ENCODE assay signal across 9 mouse cellular contexts in the genomic region with DNA sequence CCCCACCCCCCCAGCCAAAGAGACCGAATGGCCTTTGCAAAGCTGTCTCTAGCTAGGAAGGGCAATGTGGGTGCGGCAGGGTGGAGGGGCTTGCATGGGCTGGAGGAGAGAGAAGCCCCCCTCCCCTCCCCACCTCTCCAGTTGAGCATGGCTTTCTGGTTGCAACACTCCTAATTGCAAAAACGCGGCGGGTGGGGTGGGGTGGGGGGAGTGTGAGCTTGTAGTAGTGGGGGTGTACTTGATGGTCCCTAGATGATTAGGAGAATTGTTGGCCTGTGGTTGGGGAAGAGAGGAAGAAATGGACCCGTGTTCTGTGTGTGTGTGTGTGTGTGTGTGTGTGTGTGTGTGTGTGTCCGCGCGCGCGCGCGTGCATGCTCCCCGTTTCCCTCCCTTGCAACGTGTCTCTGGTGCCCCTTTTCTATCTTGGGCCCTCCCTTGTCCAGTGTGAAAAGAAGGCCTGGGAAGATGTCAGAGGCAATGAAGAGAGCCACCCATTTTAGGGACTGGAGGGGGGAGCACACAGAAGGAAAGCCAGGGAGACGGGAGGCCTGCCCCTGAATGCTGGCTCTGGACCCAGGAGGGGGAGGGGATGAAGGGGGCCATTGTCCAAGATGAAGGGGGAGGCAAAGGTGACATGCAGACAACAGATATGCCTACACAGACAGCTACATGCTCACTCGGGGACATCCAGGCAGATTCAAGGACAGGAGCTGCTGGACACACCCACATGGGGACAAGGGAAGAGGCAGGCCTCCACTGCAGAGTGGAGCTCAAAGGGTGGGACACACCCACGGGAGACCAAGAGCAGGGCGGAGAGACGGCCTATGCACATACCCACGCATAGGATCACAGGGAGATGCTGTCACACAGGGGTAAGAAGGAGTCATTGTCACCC. TPM values are rescaled to one million over a fixed set of nuclear protein-coding genes. Genes with fewer than 3 reads are reported as not detected.
A peak's percentile ranks its signal among the peaks of the same experiment; 100 is the strongest.
DNase-seq lines count a peak whose midpoint lies in the region; ATAC-seq and TF ChIP-seq lines count a peak whose summit lies in the region.
"Had no signal": no experiment of that assay in that cellular context is flagged by ENCODE, and none has a peak within 500 bp of the region (broad histone marks: within the 10 kb centered on the region; RNA-seq: fewer than 3 reads in every experiment).

No protein-coding gene starts in this region.

- H3K4me2 ChIP-seq in embryonic facial prominence, embryonic 13.5 days: peak overlapping the region; percentile 76
- H3K4me2 ChIP-seq in limb, embryonic 11.5 days (ENCODE audit: low read depth, severe bottlenecking): peak overlapping the region; percentile 70
- H3K4me2 ChIP-seq in midbrain, postnatal 0 days (ENCODE audit: low read depth, low read length, poor library complexity, severe bottlenecking): peak overlapping the region; percentile 94

- no peak for TF ChIP-seq RAD21 in MEL (IDR thresholded peaks at IDR 0.05; ENCODE audit: low read depth, low read length)

- peak overlapping the region; percentile 33 for H3K27ac ChIP-seq in MEL (ENCODE audit: control insufficient read depth, low read depth, low read length)
- peak overlapping the region; percentile 91 for H3K27ac ChIP-seq in embryonic facial prominence, embryonic 13.5 days
- H3K27ac ChIP-seq in limb, embryonic 11.5 days (replicated peaks; ENCODE audit: low read depth, low read length): peak overlapping the region; percentile 82
- H3K27ac ChIP-seq in midbrain, postnatal 0 days (ENCODE audit: low read depth, low read length): peak overlapping the region; percentile 99

- no peak for TF ChIP-seq CTCF in MEL (IDR thresholded peaks at IDR 0.05 in 2 of 3, conservative IDR thresholded peaks at IDR 0.05 in 1 of 3; ENCODE audit: control insufficient read depth in 1 of 3, insufficient read depth in 1 of 3, low read depth in 2 of 3, low read length in 3 of 3, poor library complexity in 1 of 3, severe bottlenecking in 1 of 3)
- no peak for TF ChIP-seq CTCF in midbrain, postnatal 0 days (IDR thresholded peaks at IDR 0.05)

- DNase-seq in kidney, adult 11 months: peak; percentile 51
- no peak for DNase-seq in kidney, adult 9 months
- DNase-seq in MEL (ENCODE audit: low read depth, low spot score): peak; percentile 65
- DNase-seq in heart, postnatal 10 days: peak; percentile 73 to 79
- no peak for DNase-seq in limb, embryonic 11.5 days (ENCODE audit: low spot score)
- peak; percentile 68 for DNase-seq in midbrain, postnatal 0 days (ENCODE audit: low spot score)
- DNase-seq in T-cell, adult 2 months (ENCODE audit: low spot score): no peak

- 0 out of 4 replicates have a peak, but pooled peaks of 1 of the 2 experiments have one; percentile 27 for TF ChIP-seq POLR2A in MEL (IDR thresholded peaks at IDR 0.05; ENCODE audit: control insufficient read depth in 1 of 2, insufficient read depth in 1 of 2, low read depth in 1 of 2, low read length in 2 of 2, poor library complexity in 1 of 2)

- H3K9ac ChIP-seq in MEL (ENCODE audit: control insufficient read depth, low read depth, low read length, poor library complexity, severe bottlenecking): peak overlapping the region; percentile 91
- H3K9ac ChIP-seq in embryonic facial prominence, embryonic 13.5 days: peak overlapping the region; percentile 96
- peak overlapping the region; percentile 82 for H3K9ac ChIP-seq in limb, embryonic 11.5 days (ENCODE audit: low read length)
- H3K9ac ChIP-seq in midbrain, postnatal 0 days (replicated peaks; ENCODE audit: low read length, poor library complexity, severe bottlenecking): peak overlapping the region; percentile 99

- TF ChIP-seq EP300 in MEL (IDR thresholded peaks at IDR 0.05; ENCODE audit: low read depth in 1 of 2, low read length in 2 of 2): no peak

- H3K4me3 ChIP-seq in MEL (ENCODE audit: control insufficient read depth in 1 of 2, insufficient read depth in 1 of 2, low read depth in 2 of 2, low read length in 2 of 2): peak overlapping the region; percentile 80 to 90
- H3K4me3 ChIP-seq in embryonic facial prominence, embryonic 13.5 days: peak overlapping the region; percentile 95
- H3K4me3 ChIP-seq in limb, embryonic 11.5 days (ENCODE audit: low read depth, low read length): peak overlapping the region; percentile 86
- H3K4me3 ChIP-seq in midbrain, postnatal 0 days (ENCODE audit: low read depth, low read length): peak overlapping the region; percentile 79

- peaks cover 17 to 40% of the 10 kb centered on the region in 2 experiments for H3K4me1 ChIP-seq in MEL (ENCODE audit: control insufficient read depth in 1 of 2, insufficient read depth in 2 of 2, low read length in 2 of 2)
- H3K4me1 ChIP-seq in embryonic facial prominence, embryonic 13.5 days: peaks cover 65% of the 10 kb centered on the region
- peaks cover 54% of the 10 kb centered on the region for H3K4me1 ChIP-seq in limb, embryonic 11.5 days (ENCODE audit: control insufficient read depth, insufficient read depth, low read length)
- H3K4me1 ChIP-seq in midbrain, postnatal 0 days (ENCODE audit: insufficient read depth, low read length): peaks cover 43% of the 10 kb centered on the region

- H3K27me3 ChIP-seq in MEL (ENCODE audit: control insufficient read depth in 1 of 2, insufficient read depth in 2 of 2, low read length in 2 of 2): no peaks in the 10 kb centered on the region
- no peaks in the 10 kb centered on the region for H3K27me3 ChIP-seq in embryonic facial prominence, embryonic 13.5 days
- no peaks in the 10 kb centered on the region for H3K27me3 ChIP-seq in limb, embryonic 11.5 days (ENCODE audit: control insufficient read depth, insufficient read depth, low read length)
- no peaks in the 10 kb centered on the region for H3K27me3 ChIP-seq in midbrain, postnatal 0 days (ENCODE audit: insufficient read depth, low read length)

- WGBS in embryonic facial prominence, embryonic 13.5 days: 2% methylated on average over 21 of the region's 21 CpGs
- 8% methylated on average over 21 of the region's 21 CpGs for WGBS in limb, embryonic 11.5 days
- WGBS in midbrain, postnatal 0 days: 0% methylated on average over 19 of the region's 21 CpGs

- peaks cover 6% of the 10 kb centered on the region; the same call in 1 of the 2 replicates for H3K79me2 ChIP-seq in MEL (ENCODE audit: control insufficient read depth, insufficient read depth, low read length, poor library complexity)

- peaks cover 0 to 26% of the 10 kb centered on the region in 2 experiments; a peak in 2 of 4 replicates for H3K36me3 ChIP-seq in MEL (ENCODE audit: control insufficient read depth in 1 of 2, insufficient read depth in 2 of 2, low read length in 2 of 2)
- no peaks in the 10 kb centered on the region for H3K36me3 ChIP-seq in embryonic facial prominence, embryonic 13.5 days
- H3K36me3 ChIP-seq in limb, embryonic 11.5 days (ENCODE audit: control insufficient read depth, insufficient read depth, low read length): no peaks in the 10 kb centered on the region
- H3K36me3 ChIP-seq in midbrain, postnatal 0 days (ENCODE audit: insufficient read depth, low read length): no peaks in the 10 kb centered on the region

- intact Hi-C loops in heart, postnatal 10 days (cut with DNase I): no loop called here

- no peak for ATAC-seq in embryonic facial prominence, embryonic 13.5 days (ENCODE audit: insufficient number of reproducible peaks, insufficient read depth, low FRiP score, low TSS enrichment, low read depth)
- no peak for ATAC-seq in limb, embryonic 11.5 days (ENCODE audit: insufficient number of reproducible peaks, low FRiP score, low TSS enrichment, low read depth)
- peak; percentile 8; the same call in 1 of the 2 replicates for ATAC-seq in midbrain, postnatal 0 days (ENCODE audit: low FRiP score)

- no peaks in the 10 kb centered on the region for H3K9me3 ChIP-seq in MEL (replicated peaks; ENCODE audit: insufficient read depth, low read length)
- no peaks in the 10 kb centered on the region for H3K9me3 ChIP-seq in embryonic facial prominence, embryonic 13.5 days
- H3K9me3 ChIP-seq in limb, embryonic 11.5 days (ENCODE audit: control insufficient read depth, low read length): no peaks in the 10 kb centered on the region
- H3K9me3 ChIP-seq in midbrain, postnatal 0 days (ENCODE audit: low read length): no peaks in the 10 kb centered on the region

RNA-seq across cellular contexts. Expression of a gene that starts 2.2 kb away (rescaled TPM):
- 22.0 and 29.6 TPM in 2 replicates for total RNA-seq in MEL (2012; rRNA removed)
- polyA plus RNA-seq in MEL (2012; ENCODE audit: insufficient read depth in 1 of 2, insufficient read length in 2 of 2, low read depth in 1 of 2, low replicate concordance in 2 of 2, missing spikeins in 1 of 2): 10 to 100 TPM in 1 of 2 experiments, not detected in 1; 50.9 TPM
- polyA plus RNA-seq in embryonic facial prominence, embryonic 13.5 days (2015; fragmentation: Nextera tagmentation; extraction: Ambion mirVana): 46.5 and 47.3 TPM in 2 replicates
- total RNA-seq in heart, postnatal 10 days (2021): 100 to 1,000 TPM; 172 to 190 TPM
- 16.5 and 17.7 TPM in 2 replicates for polyA plus RNA-seq in limb, embryonic 11.5 days (2014; fragmentation: Nextera tagmentation; extraction: Ambion mirVana)
- 774 and 843 TPM in 2 replicates for total RNA-seq in midbrain, postnatal 0 days (2014; rRNA removed)
- polyA plus RNA-seq in midbrain, postnatal 0 days (2015; fragmentation: Nextera tagmentation; extraction: Ambion mirVana): 165 and 182 TPM in 2 replicates

RNA-seq across cellular contexts. Expression of a gene that starts 13.4 kb away (rescaled TPM):
- total RNA-seq in MEL (2012; rRNA removed): 37.5 and 41.4 TPM in 2 replicates
- polyA plus RNA-seq in MEL (2012; ENCODE audit: insufficient read depth in 1 of 2, insufficient read length in 2 of 2, low read depth in 1 of 2, low replicate concordance in 2 of 2, missing spikeins in 1 of 2): 10 to 100 TPM in 1 of 2 experiments, not detected in 1; 89.8 TPM
- polyA plus RNA-seq in embryonic facial prominence, embryonic 13.5 days (2015; fragmentation: Nextera tagmentation; extraction: Ambion mirVana): 63.8 and 65.0 TPM in 2 replicates
- 10 to 100 TPM; 44.9 to 52.1 TPM for total RNA-seq in heart, postnatal 10 days (2021)
- polyA plus RNA-seq in limb, embryonic 11.5 days (2014; fragmentation: Nextera tagmentation; extraction: Ambion mirVana): 68.0 and 69.2 TPM in 2 replicates
- total RNA-seq in midbrain, postnatal 0 days (2014; rRNA removed): 66.6 and 81.2 TPM in 2 replicates
- 52.2 and 59.8 TPM in 2 replicates for polyA plus RNA-seq in midbrain, postnatal 0 days (2015; fragmentation: Nextera tagmentation; extraction: Ambion mirVana)

RNA-seq across cellular contexts. Expression of a gene that starts 32.5 kb away (rescaled TPM):
- total RNA-seq in MEL (2012; rRNA removed): 1.9 and 2.0 TPM in 2 replicates
- 1 to 10 TPM in 1 of 2 experiments, not detected in 1; 5.6 TPM for polyA plus RNA-seq in MEL (2012; ENCODE audit: insufficient read depth in 1 of 2, insufficient read length in 2 of 2, low read depth in 1 of 2, low replicate concordance in 2 of 2, missing spikeins in 1 of 2)
- 1.4 and 1.5 TPM in 2 replicates for polyA plus RNA-seq in embryonic facial prominence, embryonic 13.5 days (2015; fragmentation: Nextera tagmentation; extraction: Ambion mirVana)
- 10 to 100 TPM; 31.1 to 32.7 TPM for total RNA-seq in heart, postnatal 10 days (2021)
- polyA plus RNA-seq in limb, embryonic 11.5 days (2014; fragmentation: Nextera tagmentation; extraction: Ambion mirVana): 1.0 and 1.1 TPM in 2 replicates
- total RNA-seq in midbrain, postnatal 0 days (2014; rRNA removed): 7.1 and 11.0 TPM in 2 replicates
- polyA plus RNA-seq in midbrain, postnatal 0 days (2015; fragmentation: Nextera tagmentation; extraction: Ambion mirVana): 12.3 and 14.3 TPM in 2 replicates

RNA-seq across cellular contexts. Expression of a gene that starts 41.6 kb away (rescaled TPM):
- not detected in 2 replicates for total RNA-seq in MEL (2012; rRNA removed)
- under 1 TPM in 1 of 2 experiments, not detected in 1; 0.18 TPM for polyA plus RNA-seq in MEL (2012; ENCODE audit: insufficient read depth in 1 of 2, insufficient read length in 2 of 2, low read depth in 1 of 2, low replicate concordance in 2 of 2, missing spikeins in 1 of 2)
- polyA plus RNA-seq in embryonic facial prominence, embryonic 13.5 days (2015; fragmentation: Nextera tagmentation; extraction: Ambion mirVana): not detected in 2 replicates
- not detected for total RNA-seq in heart, postnatal 10 days (2021)
- 0.11 TPM in 1 of 2 replicates, not detected in the other for polyA plus RNA-seq in limb, embryonic 11.5 days (2014; fragmentation: Nextera tagmentation; extraction: Ambion mirVana)
- total RNA-seq in midbrain, postnatal 0 days (2014; rRNA removed): not detected in 2 replicates
- polyA plus RNA-seq in midbrain, postnatal 0 days (2015; fragmentation: Nextera tagmentation; extraction: Ambion mirVana): not detected in 2 replicates
- total RNA-seq: left cerebral cortex, postnatal 25 days had no signal

RNA-seq across cellular contexts. Expression of a gene that starts 52.7 kb away (rescaled TPM):
- 35.0 and 37.1 TPM in 2 replicates for total RNA-seq in MEL (2012; rRNA removed)
- polyA plus RNA-seq in MEL (2012; ENCODE audit: insufficient read depth in 1 of 2, insufficient read length in 2 of 2, low read depth in 1 of 2, low replicate concordance in 2 of 2, missing spikeins in 1 of 2): 10 to 100 TPM in 1 of 2 experiments, not detected in 1; 49.4 TPM
- 31.5 and 33.0 TPM in 2 replicates for polyA plus RNA-seq in embryonic facial prominence, embryonic 13.5 days (2015; fragmentation: Nextera tagmentation; extraction: Ambion mirVana)
- total RNA-seq in heart, postnatal 10 days (2021): 10 to 100 TPM; 70.3 to 83.4 TPM
- polyA plus RNA-seq in limb, embryonic 11.5 days (2014; fragmentation: Nextera tagmentation; extraction: Ambion mirVana): 24.6 and 25.6 TPM in 2 replicates
- 88.3 and 107 TPM in 2 replicates for total RNA-seq in midbrain, postnatal 0 days (2014; rRNA removed)
- 22.3 and 25.8 TPM in 2 replicates for polyA plus RNA-seq in midbrain, postnatal 0 days (2015; fragmentation: Nextera tagmentation; extraction: Ambion mirVana)

Comparison
In these comparisons a context has a peak if more than half of its experiments do, and no peak if none do; other contexts are left out.
1. DNase-seq: peak in kidney, adult 11 months (single experiment), MEL (single experiment), heart, postnatal 10 days (2 of 2) and midbrain, postnatal 0 days (single experiment); none in kidney, adult 9 months (single experiment), limb, embryonic 11.5 days (single experiment) and T-cell, adult 2 months (single experiment).
2. H3K27ac ChIP-seq: peak in every context shown above with its lines; median percentile 99 in midbrain, postnatal 0 days; 91 in embryonic facial prominence, embryonic 13.5 days; 82 in limb, embryonic 11.5 days; 33 in MEL.
3. Peak in every context shown above with its lines, with median percentiles within 50 percentile points of each other: H3K4me3 ChIP-seq, H3K9ac ChIP-seq and H3K4me2 ChIP-seq.